Mouse (Mus musculus) spleen, adult 18-20 months (tissue): ENCODE results near the gene Serinc1.

Source experiments
- DNase-seq, 2 experiments: peaks; one replicate each; pipeline ENCODE4 v3.0.0; 2022; ENCODE audit warnings: mixed read lengths in 2 of 2

Gene Serinc1

GRCm38 (mm10) chr10:57484741-57485140, 47.6 kb downstream of the Serinc1 start:
- DNase-seq: no peak

DNA sequence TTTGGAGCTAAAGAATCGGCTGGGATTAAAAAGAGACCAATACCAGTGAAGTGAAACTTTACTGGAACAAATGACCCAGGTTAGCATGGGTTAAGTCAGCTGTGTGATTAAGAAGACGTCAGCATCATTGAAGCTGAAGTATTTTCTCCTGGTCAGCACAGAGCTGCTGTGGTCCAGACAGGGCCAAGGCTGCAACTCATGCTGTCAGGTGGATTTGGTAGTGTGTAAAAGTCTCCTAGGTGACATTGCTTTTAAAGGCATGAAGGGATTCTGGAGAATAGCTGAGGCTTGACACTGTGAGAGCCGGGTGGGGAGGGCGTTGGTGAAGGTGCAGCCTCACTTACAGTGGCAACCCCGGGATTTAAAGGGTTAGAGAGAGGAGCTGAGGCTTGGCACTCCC, 50.6 kb downstream of the Serinc1 start:
- DNase-seq: no peak

DNA sequence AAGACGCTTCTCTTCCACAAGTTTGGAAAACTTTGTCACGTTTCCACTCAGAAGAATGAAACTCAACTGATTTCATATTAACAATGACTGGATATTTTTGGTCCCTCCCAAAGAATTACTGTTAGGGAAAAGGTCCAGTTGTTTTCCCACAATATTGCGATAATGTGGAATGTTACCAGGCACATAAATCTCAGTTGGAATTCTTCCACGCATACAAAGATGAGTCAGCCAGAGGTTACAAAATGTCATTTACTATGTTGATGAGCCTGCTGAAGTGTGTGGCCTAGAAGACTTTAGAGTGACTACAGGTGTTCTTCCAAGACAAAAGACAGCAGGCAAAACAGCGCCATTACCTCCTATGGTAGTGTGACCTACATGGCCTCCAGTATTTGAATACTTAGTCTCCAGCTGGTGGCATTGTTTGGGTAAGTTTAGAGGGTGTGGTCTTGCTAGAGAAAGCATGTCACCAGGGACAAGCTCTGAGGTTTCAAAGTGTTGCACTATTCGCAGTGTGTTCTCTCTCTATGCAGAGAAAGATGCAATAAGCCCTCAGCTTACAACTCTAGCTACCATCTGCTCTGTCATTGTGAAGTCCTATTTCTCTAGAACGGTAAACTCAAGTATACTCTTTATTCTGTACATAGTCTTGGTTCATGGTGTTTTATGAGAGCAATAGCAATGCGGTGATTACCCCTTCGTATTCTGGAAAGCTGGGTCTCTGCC, 55.0 kb downstream of the Serinc1 start:
- no peak for DNase-seq
